Mouse (Mus musculus) midbrain, embryonic 16.5 days (tissue): Measurements from ENCODE around the gene Gm6309. TPM values are rescaled to one million over a fixed set of nuclear protein-coding genes. Genes with fewer than 3 reads are reported as not detected.
"Not testable (repeated sequence)": the region's sequence is repeated elsewhere in the genome, so short reads cannot be mapped to it uniquely, and the experiment has no call there.

Experiments used
- ATAC-seq: fragments of 200-750 bp; cut with Nextera tagmentation; 2 replicates; pipeline ENCODE4 v1.8.0; 2017; ENCODE audit warnings: moderate TSS enrichment
- H3K27ac ChIP-seq: fragments of 300-500 bp; sonication (generic); 2 replicates; pipeline ENCODE4 v1.5.1; 2014; ENCODE audit warnings: mild to moderate bottlenecking, low read length, mixed read lengths
- H3K27me3 ChIP-seq: fragments of 300-500 bp; sonication (generic); 2 replicates; pipeline ENCODE4 v1.6.1; 2014; ENCODE audit warnings: low read depth, low read length, mixed read lengths; ENCODE audit not compliant: control insufficient read depth, insufficient read depth
- H3K36me3 ChIP-seq: fragments of 300-500 bp; sonication (generic); 2 replicates; pipeline ENCODE4 v1.6.1; 2014; ENCODE audit warnings: mild to moderate bottlenecking, low read length, moderate library complexity, mixed read lengths; ENCODE audit not compliant: control insufficient read depth, insufficient read depth
- H3K4me1 ChIP-seq: fragments of 300-500 bp; sonication (generic); 2 replicates; pipeline ENCODE4 v1.6.1; 2014; ENCODE audit warnings: mild to moderate bottlenecking, low read length, mixed read lengths; ENCODE audit not compliant: control insufficient read depth, insufficient read depth
- H3K4me2 ChIP-seq: fragments of 300-500 bp; sonication (generic); 2 replicates; pipeline ENCODE4 v1.6.1; 2014; ENCODE audit warnings: mild to moderate bottlenecking, low read length, mixed read lengths
- H3K4me3 ChIP-seq: fragments of 300-500 bp; sonication (generic); 2 replicates; pipeline ENCODE4 v1.5.1; 2014; ENCODE audit warnings: low read depth, mild to moderate bottlenecking, low read length, moderate library complexity, mixed read lengths
- H3K9ac ChIP-seq: fragments of 300-500 bp; sonication (generic); 2 replicates; pipeline ENCODE4 v1.6.1; 2014; ENCODE audit warnings: low read depth, low read length, mixed read lengths
- H3K9me3 ChIP-seq: fragments of 300-500 bp; sonication (generic); replicated peaks from 2 replicates; pipeline ENCODE4 v1.6.1; 2014; ENCODE audit warnings: mild to moderate bottlenecking, low read length, mixed read lengths; ENCODE audit not compliant: control insufficient read depth, poor library complexity, severe bottlenecking
- WGBS: fragments of 180-500 bp; shearing (Covaris S2); extraction: QIAGEN DNeasy Blood & Tissue Kit; methylation state at CpG from one replicate; pipeline ENCODE4 v1.1.7; 2014; 5-methylcytosine and 5-hydroxymethylcytosine counted together
- polyA plus RNA-seq: library from polyadenylated mRNA; unstranded; fragments of >200 nt; fragmentation: Nextera tagmentation; extraction: Ambion mirVana; gene quantifications from 2 replicates; pipeline ENCODE4 v1.2.1, GENCODE M21; 2015

Gm6309 gene
- not detected in 2 replicates for polyA plus RNA-seq

DNA sequence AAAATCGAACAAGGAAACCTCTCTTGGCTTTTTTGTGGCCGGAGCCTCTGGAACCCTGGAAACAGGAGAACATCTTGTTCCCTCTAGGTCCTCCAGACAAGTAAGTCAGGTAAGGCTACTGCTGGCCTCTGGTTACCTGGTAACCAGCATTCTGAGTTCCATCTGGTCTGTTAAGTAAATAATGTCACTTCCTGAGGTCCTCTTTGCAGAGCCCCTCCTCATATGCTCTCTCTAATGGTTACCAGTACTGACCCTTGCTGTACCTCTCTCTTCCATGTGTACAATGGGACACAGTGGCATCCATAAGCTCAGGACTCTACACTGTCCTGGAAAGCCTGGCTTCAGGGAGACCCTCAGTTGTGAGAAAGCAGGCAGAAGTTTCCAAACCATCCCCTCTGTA, at the start of gene Gm6309:
Gene Gm6309, minus strand, starts transcription at position 101 of the 400 bp plus-strand sequence.
- H3K27ac ChIP-seq, ATAC-seq, H3K4me3 ChIP-seq, H3K4me2 ChIP-seq, H3K9me3 ChIP-seq, H3K9ac ChIP-seq, H3K4me1 ChIP-seq, H3K27me3 ChIP-seq, H3K36me3 ChIP-seq: not testable (repeated sequence)
- 76% methylated on average over 2 of the region's 2 CpGs for WGBS

- no peak for ATAC-seq
- WGBS, result 96% methylated on average over 5 of the region's 5 CpGs
- Histone ChIP-seq H3K27me3 (no peaks in the 10 kb centered on the region), H3K4me1 (no peaks in the 10 kb centered on the region), H3K4me3 (no peak overlapping the region), H3K36me3 (peaks cover 68% of the 10 kb centered on the region), H3K27ac (no peak overlapping the region), H3K9me3 (0 out of 2 replicates have a peak, but pooled peaks cover 3% of the 10 kb centered on the region), H3K9ac (no peak overlapping the region), H3K4me2 (no peak overlapping the region)
These were observed 35.0 kb upstream of the Gm6309 start for GRCm38 (mm10) chr5:146205537-146205936.

GRCm38 (mm10) chr5:146203921-146204320, 33.4 kb upstream of the Gm6309 start:
- no peak for ATAC-seq
- Histone ChIP-seq H3K4me1 (no peaks in the 10 kb centered on the region), H3K9ac (no peak overlapping the region), H3K27ac (no peak overlapping the region), H3K4me2 (no peak overlapping the region), H3K36me3 (peaks cover 60% of the 10 kb centered on the region), H3K9me3 (0 out of 2 replicates have a peak, but pooled peaks cover 3% of the 10 kb centered on the region), H3K4me3 (no peak overlapping the region), H3K27me3 (no peaks in the 10 kb centered on the region)
- 96% methylated on average over 2 of the region's 2 CpGs for WGBS

DNA sequence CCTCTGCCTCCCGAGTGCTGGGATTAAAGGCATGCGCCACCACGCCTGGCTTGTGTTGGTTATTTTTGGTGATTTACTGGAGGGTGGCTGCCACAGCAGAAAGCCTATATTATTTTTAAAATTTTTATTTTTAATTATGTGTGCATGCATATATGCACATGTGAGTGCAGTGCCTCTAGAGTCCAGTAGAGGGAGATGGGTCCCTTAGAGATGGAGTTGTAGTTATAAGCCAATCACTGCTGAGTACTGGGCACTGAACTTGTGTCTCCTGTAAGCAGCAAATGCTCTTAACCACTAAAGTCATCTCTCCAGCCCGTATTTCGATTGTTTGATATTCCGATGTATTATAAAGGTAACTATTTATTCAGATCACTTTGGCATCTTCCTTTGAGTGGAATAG, 30.1 kb upstream of the Gm6309 start:
- Histone ChIP-seq H3K9me3 (0 out of 2 replicates have a peak, but pooled peaks cover 3% of the 10 kb centered on the region), H3K9ac (no peak overlapping the region), H3K4me2 (no peak overlapping the region), H3K27ac (no peak overlapping the region), H3K36me3 (peaks cover 38% of the 10 kb centered on the region), H3K4me3 (no peak overlapping the region), H3K27me3 (no peaks in the 10 kb centered on the region), H3K4me1 (no peaks in the 10 kb centered on the region)
- 98% methylated on average over 6 of the region's 6 CpGs for WGBS
- no peak for ATAC-seq

DNA sequence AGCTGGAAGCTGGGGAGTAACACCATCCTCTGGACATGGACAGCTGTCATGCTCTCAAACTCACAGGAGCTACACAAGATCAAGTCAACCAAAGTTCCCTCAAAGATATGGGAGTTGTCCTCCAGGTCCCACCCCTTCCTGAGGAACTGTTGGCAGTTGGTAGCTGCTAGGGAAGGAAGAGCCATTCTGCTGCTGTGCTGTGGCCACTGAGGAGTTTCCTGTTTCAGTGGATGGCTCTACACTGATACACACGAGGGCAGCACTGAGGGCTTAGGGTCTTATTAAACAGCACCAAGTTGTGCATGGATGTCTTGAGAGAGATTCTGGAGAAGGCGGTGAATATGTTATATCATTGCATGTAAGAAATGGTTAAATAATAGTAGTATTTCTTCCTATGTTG, 29.0 kb upstream of the Gm6309 start:
- WGBS, result 95% methylated on average over 2 of the region's 2 CpGs

DNA sequence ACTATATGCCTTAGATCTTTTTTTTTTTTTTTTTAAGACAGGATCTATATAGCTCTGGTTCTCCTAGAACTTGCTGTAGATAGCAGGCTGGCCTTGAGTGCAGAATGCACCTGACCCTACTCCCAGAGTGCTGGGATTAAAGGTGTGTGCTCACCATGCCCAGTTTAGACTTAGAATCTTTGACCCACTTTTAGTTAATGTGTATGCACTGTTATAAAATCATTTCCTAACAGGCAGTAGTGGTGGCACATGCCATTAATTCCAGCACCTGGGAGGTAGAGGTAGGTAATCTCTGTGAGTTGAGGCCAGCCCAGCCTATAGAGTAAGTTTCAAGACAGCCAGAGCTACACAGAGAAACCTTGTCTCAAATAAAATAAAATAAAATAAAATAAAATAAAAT, 28.6 kb upstream of the Gm6309 start:
- no peak overlapping the region for H3K9ac ChIP-seq
- peaks cover 3% of the 10 kb centered on the region; the same call in 1 of the 2 replicates for H3K9me3 ChIP-seq
- no peaks in the 10 kb centered on the region for H3K4me1 ChIP-seq

More for the DNA sequence above, 29.0 kb upstream of the Gm6309 start:
- H3K27ac ChIP-seq, result no peak overlapping the region
- peaks cover 28% of the 10 kb centered on the region for H3K36me3 ChIP-seq
- no peaks in the 10 kb centered on the region for H3K27me3 ChIP-seq
- no peak overlapping the region for H3K9ac ChIP-seq
- H3K4me1 ChIP-seq, result no peaks in the 10 kb centered on the region
- no peak for ATAC-seq
- H3K4me3 ChIP-seq, result no peak overlapping the region
- no peak overlapping the region for H3K4me2 ChIP-seq
- H3K9me3 ChIP-seq, result 0 out of 2 replicates have a peak, but pooled peaks cover 3% of the 10 kb centered on the region

GRCm38 (mm10) chr5:146193360-146193759, 22.8 kb upstream of the Gm6309 start:
- WGBS, result 87% methylated on average over 8 of the region's 8 CpGs
- Histone ChIP-seq H3K4me3 (no peak overlapping the region), H3K9ac (no peak overlapping the region), H3K4me1 (no peaks in the 10 kb centered on the region), H3K4me2 (no peak overlapping the region), H3K27me3 (no peaks in the 10 kb centered on the region), H3K27ac (no peak overlapping the region), H3K9me3 (no peaks in the 10 kb centered on the region; the same call in 1 of the 2 replicates), H3K36me3 (no peaks in the 10 kb centered on the region)
- no peak for ATAC-seq

More for the DNA sequence above, 28.6 kb upstream of the Gm6309 start:
- Histone ChIP-seq H3K36me3 (peaks cover 24% of the 10 kb centered on the region), H3K27me3 (no peaks in the 10 kb centered on the region), H3K4me3 (no peak overlapping the region), H3K4me2 (no peak overlapping the region), H3K27ac (no peak overlapping the region)
- no peak for ATAC-seq

- no peaks in the 10 kb centered on the region; the same call in 1 of the 2 replicates for H3K9me3 ChIP-seq
- H3K9ac ChIP-seq, result no peak overlapping the region
- no peak for ATAC-seq
- H3K4me1 ChIP-seq, result no peaks in the 10 kb centered on the region
- no peak overlapping the region for H3K4me2 ChIP-seq
- 56% methylated on average over 3 of the region's 3 CpGs for WGBS
- H3K4me3 ChIP-seq, result no peak overlapping the region
- no peak overlapping the region for H3K27ac ChIP-seq
- H3K36me3 ChIP-seq, result no peaks in the 10 kb centered on the region
- H3K27me3 ChIP-seq, result no peaks in the 10 kb centered on the region
These were observed 20.2 kb upstream of the Gm6309 start for GRCm38 (mm10) chr5:146190501-146191269.

GRCm38 (mm10) chr5:146190093-146190492, 19.6 kb upstream of the Gm6309 start:
- Histone ChIP-seq H3K4me3 (no peak overlapping the region), H3K27ac (no peak overlapping the region), H3K4me2 (no peak overlapping the region), H3K9ac (no peak overlapping the region), H3K9me3 (no peaks in the 10 kb centered on the region; the same call in 1 of the 2 replicates), H3K4me1 (no peaks in the 10 kb centered on the region), H3K36me3 (no peaks in the 10 kb centered on the region), H3K27me3 (no peaks in the 10 kb centered on the region)
- ATAC-seq, result no peak
- 77% methylated on average over 4 of the region's 4 CpGs for WGBS
